Mouse (Mus musculus): ENCODE data around the gene Stk31. TPM values are rescaled to one million over a fixed set of nuclear protein-coding genes. Genes with fewer than 3 reads are reported as not detected.

The Stk31 gene
- 0.10 TPM in 1 of 2 replicates, not detected in the other for polyA plus RNA-seq (2016; fragmentation: Nextera tagmentation; extraction: Ambion mirVana)

GRCm38 (mm10) chr6:49395316-49395715 is at the start of gene Stk31:
Gene Stk31, plus strand, starts transcription at chr6:49395604.
- 0 out of 2 replicates have a peak, but pooled peaks cover 3% of the 10 kb centered on the region for H3K9me3 ChIP-seq
- no peak within 1 kb of the TSS for H3K4me2 ChIP-seq
- no peaks in the 10 kb centered on the region for H3K36me3 ChIP-seq (replicated peaks)
- ATAC-seq (ENCODE audit: low FRiP score): no peak
- H3K4me1 ChIP-seq: no peaks in the 10 kb centered on the region
- H3K27ac ChIP-seq: no peak within 1 kb of the TSS
- no peak within 1 kb of the TSS for H3K9ac ChIP-seq
- H3K27me3 ChIP-seq: no peaks in the 10 kb centered on the region
- 90% methylated on average over 34 of the region's 34 CpGs for WGBS
- H3K4me3 ChIP-seq (replicated peaks): no peak within 1 kb of the TSS

DNA sequence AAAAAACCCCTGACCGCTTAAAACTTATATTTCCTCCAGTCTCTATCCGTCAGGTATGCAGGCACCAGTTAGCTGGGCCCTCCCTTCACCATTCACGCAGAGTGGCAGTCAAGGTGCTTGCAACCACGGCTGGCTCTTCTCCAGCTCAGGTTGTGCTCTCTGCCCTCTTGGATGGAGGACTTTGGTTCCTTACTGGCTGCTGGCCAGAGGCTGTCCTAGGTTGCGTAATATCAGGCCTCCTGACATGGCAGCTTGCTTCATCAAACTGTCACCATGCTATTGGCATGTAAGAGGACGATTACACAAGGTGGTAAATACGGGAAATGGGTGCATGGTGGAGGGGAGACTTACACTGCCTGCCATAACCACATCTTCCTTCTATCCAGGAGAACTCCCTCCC is 45.6 kb upstream of the Stk31 start:
- Histone ChIP-seq H3K4me2 (no peak overlapping the region), H3K36me3 (replicated peaks) (no peaks in the 10 kb centered on the region), H3K4me1 (no peaks in the 10 kb centered on the region), H3K4me3 (replicated peaks) (no peak overlapping the region), H3K27me3 (no peaks in the 10 kb centered on the region), H3K9me3 (no peaks in the 10 kb centered on the region), H3K27ac (no peak overlapping the region), H3K9ac (no peak overlapping the region)
- 93% methylated on average over 7 of the region's 7 CpGs for WGBS
- no peak for ATAC-seq (ENCODE audit: low FRiP score)

GRCm38 (mm10) chr6:49354613-49355012 is 40.8 kb upstream of the Stk31 start:
- Histone ChIP-seq H3K36me3 (replicated peaks) (no peaks in the 10 kb centered on the region), H3K27ac (no peak overlapping the region), H3K4me3 (replicated peaks) (no peak overlapping the region), H3K9ac (no peak overlapping the region), H3K27me3 (no peaks in the 10 kb centered on the region), H3K9me3 (no peaks in the 10 kb centered on the region), H3K4me2 (no peak overlapping the region), H3K4me1 (no peaks in the 10 kb centered on the region)
- ATAC-seq (ENCODE audit: low FRiP score): no peak
- WGBS: 87% methylated on average over 3 of the region's 3 CpGs

- 67% methylated on average over 4 of the region's 4 CpGs for WGBS
- Histone ChIP-seq H3K4me3 (replicated peaks) (no peak overlapping the region), H3K9me3 (no peaks in the 10 kb centered on the region), H3K27me3 (no peaks in the 10 kb centered on the region), H3K36me3 (replicated peaks) (no peaks in the 10 kb centered on the region), H3K4me1 (no peaks in the 10 kb centered on the region), H3K4me2 (no peak overlapping the region), H3K27ac (no peak overlapping the region), H3K9ac (no peak overlapping the region)
- no peak for ATAC-seq (ENCODE audit: low FRiP score)
Observed at GRCm38 (mm10) chr6:49355171-49355570, 40.2 kb upstream of the Stk31 start.

DNA sequence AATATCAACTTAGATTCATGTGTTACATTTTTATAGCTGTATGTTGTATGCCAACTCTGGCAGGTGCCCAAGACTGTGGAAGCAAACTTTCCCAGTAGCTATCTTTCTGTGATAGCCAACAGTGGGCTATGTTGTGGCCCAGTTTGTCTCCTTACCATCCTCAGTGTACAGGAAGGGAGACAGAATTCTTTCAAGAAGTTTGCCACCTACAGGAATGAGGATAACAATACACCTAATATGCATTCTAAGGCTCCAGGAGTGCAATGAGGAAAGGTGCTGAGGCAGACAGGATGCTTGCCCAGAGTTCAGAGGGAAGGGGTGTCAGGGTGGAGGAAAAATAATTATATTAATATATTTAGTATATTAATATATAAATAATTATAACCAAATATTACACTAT is 35.0 kb upstream of the Stk31 start:
- ATAC-seq (ENCODE audit: low FRiP score): no peak
- no peaks in the 10 kb centered on the region for H3K4me1 ChIP-seq
- H3K27ac ChIP-seq: no peak overlapping the region
- no peaks in the 10 kb centered on the region for H3K36me3 ChIP-seq (replicated peaks)
- no peak overlapping the region for H3K9ac ChIP-seq
- no peak overlapping the region for H3K4me3 ChIP-seq (replicated peaks)
- H3K4me2 ChIP-seq: no peak overlapping the region
- H3K27me3 ChIP-seq: no peaks in the 10 kb centered on the region
- no peaks in the 10 kb centered on the region for H3K9me3 ChIP-seq

DNA sequence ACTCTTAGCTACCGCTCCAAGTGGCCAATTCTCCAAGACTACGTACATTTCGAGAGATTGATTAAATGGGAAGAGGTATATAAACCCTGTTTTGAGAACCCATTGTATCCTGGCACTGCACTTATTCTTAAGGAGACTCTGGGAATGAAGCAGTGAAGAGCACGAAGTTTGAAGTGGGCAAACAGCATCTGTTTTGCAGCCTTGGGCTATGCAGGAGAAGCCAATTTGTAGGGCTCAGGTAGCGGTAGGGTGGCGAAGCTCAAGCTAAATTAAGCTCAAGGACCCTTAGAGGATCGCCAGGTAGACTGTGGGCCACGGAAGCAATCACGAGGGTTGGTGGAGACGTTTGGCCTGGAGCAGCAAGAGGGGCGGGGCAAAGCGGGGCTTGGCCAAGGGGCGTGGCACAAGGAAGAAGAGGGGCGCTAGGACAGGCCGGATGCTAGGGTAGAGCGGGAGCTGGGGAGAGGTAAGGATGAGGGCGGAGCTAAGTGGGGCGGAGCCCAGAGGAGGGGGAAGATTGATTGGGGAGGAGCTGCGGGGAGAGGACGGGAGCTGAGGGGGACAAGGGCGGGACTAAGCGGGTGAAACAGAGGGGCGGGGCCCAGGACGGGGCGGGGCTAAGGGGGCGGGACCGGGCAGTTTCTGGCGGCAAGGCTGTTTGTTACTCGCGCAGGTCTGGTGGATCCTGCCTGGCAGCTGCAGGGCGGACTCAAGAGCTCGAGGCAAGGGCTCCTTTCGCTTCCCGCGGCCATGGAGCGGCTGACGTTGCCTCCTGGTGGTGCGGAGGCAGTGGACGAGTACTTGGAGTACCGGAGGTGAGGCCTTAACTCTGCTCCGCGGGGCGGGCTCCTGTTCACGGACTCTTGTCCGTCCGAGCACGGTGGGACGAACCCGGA is 28.0 kb upstream of the Stk31 start, which contains the start of gene Fam221a:
Gene Fam221a, plus strand, starts transcription at position 581 of the 896 bp plus-strand sequence.
- Histone ChIP-seq H3K9ac (peak within 1 kb of the TSS; percentile 63), H3K4me2 (peak within 1 kb of the TSS; percentile 89), H3K36me3 (replicated peaks) (no peaks in the 10 kb centered on the region), H3K4me3 (replicated peaks) (peak within 1 kb of the TSS; percentile 55), H3K27me3 (no peaks in the 10 kb centered on the region), H3K9me3 (no peaks in the 10 kb centered on the region), H3K27ac (0 out of 2 replicates have a peak within 1 kb of the TSS, but pooled peaks have one; percentile 44), H3K4me1 (peaks cover 7% of the 10 kb centered on the region)
- peak; percentile 96 for ATAC-seq (ENCODE audit: low FRiP score)
- 3% methylated on average over 44 of the region's 49 CpGs for WGBS

- no peak overlapping the region for H3K9ac ChIP-seq
- H3K27me3 ChIP-seq: no peaks in the 10 kb centered on the region
- ATAC-seq (ENCODE audit: low FRiP score): no peak
- peak overlapping the region; percentile 55 for H3K4me3 ChIP-seq (replicated peaks)
- no peaks in the 10 kb centered on the region for H3K9me3 ChIP-seq
- peaks cover 7% of the 10 kb centered on the region for H3K4me1 ChIP-seq
- peak overlapping the region; percentile 89 for H3K4me2 ChIP-seq
- 50% methylated on average over 3 of the region's 3 CpGs for WGBS
- H3K36me3 ChIP-seq (replicated peaks): no peaks in the 10 kb centered on the region
- no peak overlapping the region for H3K27ac ChIP-seq
Observed at GRCm38 (mm10) chr6:49368212-49368611, 27.2 kb upstream of the Stk31 start.

- Histone ChIP-seq H3K4me2 (no peak overlapping the region), H3K4me3 (replicated peaks) (no peak overlapping the region), H3K36me3 (replicated peaks) (no peaks in the 10 kb centered on the region), H3K9me3 (no peaks in the 10 kb centered on the region), H3K27me3 (no peaks in the 10 kb centered on the region), H3K9ac (no peak overlapping the region), H3K27ac (no peak overlapping the region), H3K4me1 (peaks cover 7% of the 10 kb centered on the region)
- ATAC-seq (ENCODE audit: low FRiP score): no peak
- WGBS: 84% methylated on average over 4 of the region's 4 CpGs
Observed at GRCm38 (mm10) chr6:49372705-49373104, 22.7 kb upstream of the Stk31 start.

- no peak overlapping the region for H3K9ac ChIP-seq
- ATAC-seq (ENCODE audit: low FRiP score): no peak
- no peaks in the 10 kb centered on the region for H3K9me3 ChIP-seq
- H3K4me2 ChIP-seq: no peak overlapping the region
- no peak overlapping the region for H3K4me3 ChIP-seq (replicated peaks)
- H3K4me1 ChIP-seq: no peaks in the 10 kb centered on the region
- H3K27me3 ChIP-seq: no peaks in the 10 kb centered on the region
- WGBS: 77% methylated on average over 2 of the region's 2 CpGs
- no peak overlapping the region for H3K27ac ChIP-seq
- H3K36me3 ChIP-seq (replicated peaks): no peaks in the 10 kb centered on the region
Observed at GRCm38 (mm10) chr6:49373943-49374342, 21.5 kb upstream of the Stk31 start.

DNA sequence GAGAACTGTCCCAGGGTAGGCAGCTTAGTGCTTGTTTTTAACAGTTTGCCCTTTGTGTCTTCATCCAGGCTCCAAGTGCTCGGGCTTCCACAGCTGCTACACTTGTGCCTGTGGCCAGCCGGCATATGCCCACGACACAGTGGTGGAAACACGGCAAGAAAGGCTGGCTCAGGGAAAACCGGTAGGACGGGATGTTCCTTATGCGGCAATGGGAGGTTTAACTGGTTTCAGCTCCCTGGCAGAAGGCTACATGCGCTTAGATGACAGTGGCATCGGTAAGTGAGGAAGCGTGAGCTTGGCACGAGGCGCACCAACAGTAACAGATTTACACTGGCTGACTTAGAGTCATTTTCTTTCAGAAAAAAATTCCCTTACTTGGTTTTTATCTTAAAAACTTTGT is 17.1 kb upstream of the Stk31 start:
- no peak for ATAC-seq (ENCODE audit: low FRiP score)
- WGBS: 67% methylated on average over 12 of the region's 12 CpGs
- no peaks in the 10 kb centered on the region for H3K27me3 ChIP-seq
- no peaks in the 10 kb centered on the region for H3K36me3 ChIP-seq (replicated peaks)
- H3K9me3 ChIP-seq: no peaks in the 10 kb centered on the region
- no peak overlapping the region for H3K9ac ChIP-seq
- H3K4me1 ChIP-seq: no peaks in the 10 kb centered on the region
- no peak overlapping the region for H3K27ac ChIP-seq
- no peak overlapping the region for H3K4me3 ChIP-seq (replicated peaks)
- no peak overlapping the region for H3K4me2 ChIP-seq

DNA sequence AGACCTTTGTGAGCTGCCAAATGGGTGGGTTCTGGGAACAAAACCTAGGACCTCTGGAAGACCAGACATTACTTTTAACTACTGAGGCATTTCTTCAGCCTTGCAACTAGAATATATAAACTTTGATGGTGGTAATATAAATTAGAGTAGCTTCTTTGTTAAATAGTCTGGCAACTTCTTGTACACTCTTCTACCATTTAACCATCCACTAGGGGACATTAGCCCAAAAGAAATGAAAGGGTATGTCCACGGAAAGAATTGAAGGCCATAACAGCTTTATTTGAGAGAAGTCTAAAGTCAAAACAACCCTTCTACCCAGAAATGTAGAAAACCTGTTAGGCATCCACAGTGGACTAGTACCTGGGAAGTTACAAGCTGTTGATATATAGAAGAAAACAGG is 1.1 kb upstream of the Stk31 start:
- H3K4me1 ChIP-seq: no peaks in the 10 kb centered on the region
- no peaks in the 10 kb centered on the region for H3K27me3 ChIP-seq
- H3K36me3 ChIP-seq (replicated peaks): no peaks in the 10 kb centered on the region
- no peak overlapping the region for H3K27ac ChIP-seq
- H3K4me3 ChIP-seq (replicated peaks): no peak overlapping the region
- WGBS: 81% methylated on average over 1 of the region's 1 CpGs
- ATAC-seq (ENCODE audit: low FRiP score): no peak
- H3K9ac ChIP-seq: no peak overlapping the region
- H3K9me3 ChIP-seq: 0 out of 2 replicates have a peak, but pooled peaks cover 3% of the 10 kb centered on the region
- H3K4me2 ChIP-seq: no peak overlapping the region

GRCm38 (mm10) chr6:49397466-49397865 is 2.1 kb downstream of the Stk31 start:
- Histone ChIP-seq H3K9me3 (0 out of 2 replicates have a peak, but pooled peaks cover 3% of the 10 kb centered on the region), H3K36me3 (replicated peaks) (no peaks in the 10 kb centered on the region), H3K4me1 (no peaks in the 10 kb centered on the region), H3K4me3 (replicated peaks) (no peak overlapping the region), H3K27ac (no peak overlapping the region), H3K4me2 (no peak overlapping the region), H3K9ac (no peak overlapping the region), H3K27me3 (no peaks in the 10 kb centered on the region)
- no peak for ATAC-seq (ENCODE audit: low FRiP score)

- Histone ChIP-seq H3K4me1 (no peaks in the 10 kb centered on the region), H3K4me2 (no peak overlapping the region), H3K36me3 (replicated peaks) (no peaks in the 10 kb centered on the region), H3K4me3 (replicated peaks) (no peak overlapping the region), H3K27ac (no peak overlapping the region), H3K9ac (no peak overlapping the region), H3K27me3 (no peaks in the 10 kb centered on the region), H3K9me3 (0 out of 2 replicates have a peak, but pooled peaks cover 3% of the 10 kb centered on the region)
- no peak for ATAC-seq (ENCODE audit: low FRiP score)
Observed at GRCm38 (mm10) chr6:49398365-49398764, 3.0 kb downstream of the Stk31 start.
